26 mouse cellular contexts compared by ENCODE assay signal in genomic region chr11:55707467-55707866, GRCm38 (mm10).
DNase-seq lines count a peak whose midpoint lies in the region; ATAC-seq lines count a peak whose summit lies in the region.
"Had no signal": no experiment of that assay in that cellular context is flagged by ENCODE, and none has a peak within 500 bp of the region (broad histone marks: within the 10 kb centered on the region; RNA-seq: fewer than 3 reads in every experiment).

No protein-coding gene starts in this region.

- H3K36me3 ChIP-seq in forebrain, embryonic 14.5 days (ENCODE audit: control insufficient read depth, insufficient read depth, low read length), result no peaks in the 10 kb centered on the region
- H3K36me3 ChIP-seq in forebrain, embryonic 12.5 days (replicated peaks), result no peaks in the 10 kb centered on the region
- H3K36me3 ChIP-seq: forebrain, embryonic 15.5 days; heart, embryonic 12.5 days; hindbrain, embryonic 10.5 days; limb, embryonic 12.5 days; midbrain, embryonic 12.5 days had no signal

- intact Hi-C loops in left cerebral cortex, postnatal 4 days (cut with DNase I), result no loop called here
- intact Hi-C loops in left cerebral cortex, postnatal 36 days (cut with DNase I), result no loop called here

- no peak overlapping the region for H3K9ac ChIP-seq in forebrain, embryonic 14.5 days (ENCODE audit: low read length)
- H3K9ac ChIP-seq in forebrain, embryonic 12.5 days, result no peak overlapping the region
- H3K9ac ChIP-seq: forebrain, embryonic 15.5 days; heart, embryonic 12.5 days; limb, embryonic 12.5 days; liver, postnatal 0 days; midbrain, embryonic 12.5 days had no signal

- H3K9me3 ChIP-seq in forebrain, embryonic 14.5 days (replicated peaks; ENCODE audit: control insufficient read depth, low read length), result no peaks in the 10 kb centered on the region
- H3K9me3 ChIP-seq in forebrain, embryonic 12.5 days, result no peaks in the 10 kb centered on the region
- H3K9me3 ChIP-seq: forebrain, embryonic 15.5 days; heart, embryonic 12.5 days; hindbrain, embryonic 10.5 days; limb, embryonic 12.5 days; midbrain, embryonic 12.5 days had no signal

- H3K4me1 ChIP-seq in forebrain, embryonic 14.5 days (ENCODE audit: control insufficient read depth, insufficient read depth, low read length), result no peaks in the 10 kb centered on the region
- no peaks in the 10 kb centered on the region for H3K4me1 ChIP-seq in forebrain, embryonic 12.5 days
- H3K4me1 ChIP-seq: forebrain, embryonic 15.5 days; heart, embryonic 12.5 days; hindbrain, embryonic 10.5 days; limb, embryonic 12.5 days; midbrain, embryonic 12.5 days had no signal

- no peak for ATAC-seq in forebrain, embryonic 14.5 days
- no peak for ATAC-seq in forebrain, embryonic 12.5 days (ENCODE audit: low FRiP score)
- ATAC-seq in inflammation-experienced regulatory T-cells, adult 6 months, result no peak
- ATAC-seq: activated CD4-positive, CD25-positive, alpha-beta regulatory T cell, adult 4 months; forebrain, embryonic 15.5 days; hindbrain, embryonic 16.5 days; intestine, embryonic 16.5 days; liver, postnatal 0 days had no signal

- no peak overlapping the region for H3K4me2 ChIP-seq in forebrain, embryonic 14.5 days (ENCODE audit: low read length)
- no peak overlapping the region for H3K4me2 ChIP-seq in forebrain, embryonic 12.5 days
- H3K4me2 ChIP-seq: forebrain, embryonic 15.5 days; heart, embryonic 12.5 days; limb, embryonic 12.5 days; liver, embryonic 11.5 days; midbrain, embryonic 12.5 days had no signal

- no peaks in the 10 kb centered on the region for H3K27me3 ChIP-seq in forebrain, embryonic 14.5 days (replicated peaks; ENCODE audit: control insufficient read depth, insufficient read depth, low read length)
- no peaks in the 10 kb centered on the region for H3K27me3 ChIP-seq in forebrain, embryonic 12.5 days
- H3K27me3 ChIP-seq: forebrain, embryonic 15.5 days; heart, embryonic 12.5 days; limb, embryonic 12.5 days; midbrain, embryonic 12.5 days had no signal

- no peak overlapping the region for H3K27ac ChIP-seq in forebrain, embryonic 14.5 days (ENCODE audit: low read depth, low read length)
- no peak overlapping the region for H3K27ac ChIP-seq in forebrain, embryonic 12.5 days
- H3K27ac ChIP-seq: forebrain, embryonic 15.5 days; gastrocnemius, adult 2 months; hindbrain, embryonic 10.5 days; left cerebral cortex, adult 2 months; limb, embryonic 12.5 days; midbrain, embryonic 12.5 days had no signal

- peak; percentile 4 for DNase-seq in forebrain, embryonic 14.5 days (ENCODE audit: low spot score)
- peak; percentile 0 for DNase-seq in left cerebral cortex, adult 11 months (ENCODE audit: low spot score)
- no peak for DNase-seq in left cerebral cortex, postnatal 4 days
- DNase-seq in frontal cortex, postnatal 36 days (ENCODE audit: low spot score in 2 of 2), result peak; percentile 27 to 39
- DNase-seq in left cerebral cortex, postnatal 36 days (ENCODE audit: low spot score in 2 of 2), result peak; percentile 10 to 17
- DNase-seq in adrenal gland, adult (ENCODE audit: inconsistent age in 2 of 2, low spot score in 1 of 2), result no peak
- DNase-seq: adrenal gland, postnatal 10 days; cerebellum, adult 9-10 months; gastrocnemius, adult 2 months; heart, postnatal 10 days; kidney, postnatal 36 days; liver, postnatal 0 days; lung, postnatal 10 days; thymus, postnatal 14 days had no signal

- whole genome bisulfite sequencing in forebrain, embryonic 14.5 days, result 71% methylated on average over 5 of the region's 5 CpGs
- 83% methylated on average over 5 of the region's 5 CpGs for WGBS in forebrain, embryonic 12.5 days

- no peak overlapping the region for H3K4me3 ChIP-seq in forebrain, embryonic 14.5 days (ENCODE audit: low read depth, low read length)
- no peak overlapping the region for H3K4me3 ChIP-seq in forebrain, embryonic 12.5 days (replicated peaks)
- H3K4me3 ChIP-seq: forebrain, embryonic 15.5 days; gastrocnemius, adult 2 months; heart, embryonic 12.5 days; hindbrain, embryonic 10.5 days; left cerebral cortex, adult 2 months; limb, embryonic 12.5 days; midbrain, embryonic 12.5 days had no signal

Comparison
In these comparisons a context has a peak if more than half of its experiments do, and no peak if none do; other contexts are left out.
1. DNase-seq: peak in forebrain, embryonic 14.5 days (single experiment), left cerebral cortex, adult 11 months (single experiment), frontal cortex, postnatal 36 days (2 of 2) and left cerebral cortex, postnatal 36 days (2 of 2); none in left cerebral cortex, postnatal 4 days (single experiment) and adrenal gland, adult (0 of 2).